Mouse (Mus musculus): ENCODE measurements around the gene Rere.

DNA sequence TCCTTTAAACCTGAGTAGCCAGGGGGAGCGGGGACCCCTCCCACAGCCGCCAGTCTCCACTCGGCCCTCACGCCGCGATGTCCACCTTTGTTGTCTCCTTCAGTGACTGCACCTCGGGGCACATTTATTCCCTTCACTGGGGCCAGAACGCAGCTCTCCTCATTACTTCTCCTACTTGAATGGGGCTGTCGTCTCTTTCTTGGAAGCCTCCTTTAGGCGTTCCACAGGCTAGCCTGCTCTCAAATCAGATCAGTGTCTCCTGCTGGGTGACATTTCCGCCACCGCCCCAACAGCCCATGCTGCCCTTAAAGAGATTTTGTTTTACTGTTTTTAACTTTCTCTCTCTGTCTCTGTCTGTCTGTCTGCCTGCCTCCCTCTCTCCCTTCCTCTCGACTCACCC is 380.4 kb downstream of the Rere start:
- TF ChIP-seq ZNF384 (IDR thresholded peaks at IDR 0.05; ENCODE audit: low read depth, low read length) (no peak), MAFK (IDR thresholded peaks at IDR 0.05; ENCODE audit: insufficient read depth, low read depth, low read length) (no peak)
